In genomic region chr7:91431594-91432240, GRCm38 (mm10) we compare ENCODE assay signal across 8 mouse cellular contexts.
DNase-seq lines count a peak whose midpoint lies in the region; ATAC-seq and TF ChIP-seq lines count a peak whose summit lies in the region.

No protein-coding gene starts in this region.

- no peak overlapping the region for H3K27ac ChIP-seq in hindbrain, embryonic 15.5 days (replicated peaks)
- no peak overlapping the region for H3K27ac ChIP-seq in limb, embryonic 14.5 days (replicated peaks; ENCODE audit: low read depth, low read length)
- no peak overlapping the region for H3K27ac ChIP-seq in neural tube, embryonic 14.5 days (ENCODE audit: low read depth, low read length)

- WGBS in hindbrain, embryonic 15.5 days, result 41% methylated on average over 11 of the region's 11 CpGs
- 37% methylated on average over 11 of the region's 11 CpGs for WGBS in limb, embryonic 14.5 days
- 41% methylated on average over 11 of the region's 11 CpGs for WGBS in neural tube, embryonic 14.5 days

- no peaks in the 10 kb centered on the region for H3K4me1 ChIP-seq in hindbrain, embryonic 15.5 days (replicated peaks)
- H3K4me1 ChIP-seq in limb, embryonic 14.5 days (ENCODE audit: control insufficient read depth, insufficient read depth, low read length), result no peaks in the 10 kb centered on the region
- H3K4me1 ChIP-seq in neural tube, embryonic 14.5 days (ENCODE audit: control insufficient read depth, insufficient read depth, low read length), result no peaks in the 10 kb centered on the region

- H3K9me3 ChIP-seq in hindbrain, embryonic 15.5 days, result no peaks in the 10 kb centered on the region
- H3K9me3 ChIP-seq in limb, embryonic 14.5 days (ENCODE audit: control insufficient read depth, low read length), result no peaks in the 10 kb centered on the region
- no peaks in the 10 kb centered on the region for H3K9me3 ChIP-seq in neural tube, embryonic 14.5 days (ENCODE audit: control insufficient read depth, low read length)

- no peak for TF ChIP-seq POLR2A in limb, embryonic 14.5 days (IDR thresholded peaks at IDR 0.05; ENCODE audit: borderline replicate concordance, extremely low read depth, insufficient read depth, insufficient read length)

- H3K4me3 ChIP-seq in hindbrain, embryonic 15.5 days, result no peak overlapping the region
- no peak overlapping the region for H3K4me3 ChIP-seq in limb, embryonic 14.5 days (replicated peaks; ENCODE audit: low read length)
- H3K4me3 ChIP-seq in neural tube, embryonic 14.5 days (ENCODE audit: low read depth, low read length), result no peak overlapping the region

- H3K9ac ChIP-seq in hindbrain, embryonic 15.5 days, result no peak overlapping the region
- no peak overlapping the region for H3K9ac ChIP-seq in limb, embryonic 14.5 days (ENCODE audit: low read depth, low read length, severe bottlenecking)
- H3K9ac ChIP-seq in neural tube, embryonic 14.5 days (replicated peaks; ENCODE audit: low read depth, low read length), result no peak overlapping the region

- H3K4me2 ChIP-seq in hindbrain, embryonic 15.5 days, result 0 out of 2 replicates have a peak overlapping the region, but pooled peaks have one; percentile 21
- H3K4me2 ChIP-seq in limb, embryonic 14.5 days (replicated peaks; ENCODE audit: low read depth, low read length, severe bottlenecking), result no peak overlapping the region
- no peak overlapping the region for H3K4me2 ChIP-seq in neural tube, embryonic 14.5 days (ENCODE audit: low read depth, low read length)

- H3K36me3 ChIP-seq in hindbrain, embryonic 15.5 days, result no peaks in the 10 kb centered on the region
- no peaks in the 10 kb centered on the region for H3K36me3 ChIP-seq in limb, embryonic 14.5 days (ENCODE audit: control insufficient read depth, insufficient read depth, low read length)
- no peaks in the 10 kb centered on the region for H3K36me3 ChIP-seq in neural tube, embryonic 14.5 days (ENCODE audit: control insufficient read depth, insufficient read depth, low read length)

- ATAC-seq in hindbrain, embryonic 15.5 days (ENCODE audit: low FRiP score, low read depth), result no peak; the same call in 1 of the 2 replicates
- ATAC-seq in limb, embryonic 14.5 days (ENCODE audit: low FRiP score, low read depth), result peak; percentile 55; the same call in 1 of the 2 replicates
- ATAC-seq in neural tube, embryonic 14.5 days (ENCODE audit: low read depth), result 0 out of 2 replicates have a peak, but pooled peaks have one; percentile 42
- no peak for ATAC-seq in monocyte, adult 5-6 weeks (replicated peaks; ENCODE audit: insufficient number of reproducible peaks, low FRiP score, low TSS enrichment, poor library complexity, severe bottlenecking)

- DNase-seq in ovary, postnatal 10 days (ENCODE audit: low spot score), result peak; percentile 2
- DNase-seq in ovary, adult 18-20 months (ENCODE audit: low spot score), result no peak
- DNase-seq in adrenal gland, adult 18-20 months (ENCODE audit: low spot score in 2 of 2), result peak; percentile 29 to 32
- DNase-seq in embryo, embryonic 10.5 days (ENCODE audit: low spot score), result peak; percentile 74
- DNase-seq in limb, embryonic 14.5 days (ENCODE audit: low spot score), result peak; percentile 37

- H3K27me3 ChIP-seq in hindbrain, embryonic 15.5 days, result no peaks in the 10 kb centered on the region
- H3K27me3 ChIP-seq in limb, embryonic 14.5 days (ENCODE audit: control insufficient read depth, insufficient read depth, low read length), result no peaks in the 10 kb centered on the region; the same call in 1 of the 2 replicates
- H3K27me3 ChIP-seq in neural tube, embryonic 14.5 days (ENCODE audit: control insufficient read depth, insufficient read depth, low read length), result no peaks in the 10 kb centered on the region

Comparison
In these comparisons a context has a peak if more than half of its experiments do, and no peak if none do; other contexts are left out.
1. ATAC-seq: peak in limb, embryonic 14.5 days (single experiment) and neural tube, embryonic 14.5 days (single experiment); none in hindbrain, embryonic 15.5 days (single experiment) and monocyte, adult 5-6 weeks (single experiment).